Comparison of ENCODE assay signal across 28 mouse cellular contexts in the genomic region with DNA sequence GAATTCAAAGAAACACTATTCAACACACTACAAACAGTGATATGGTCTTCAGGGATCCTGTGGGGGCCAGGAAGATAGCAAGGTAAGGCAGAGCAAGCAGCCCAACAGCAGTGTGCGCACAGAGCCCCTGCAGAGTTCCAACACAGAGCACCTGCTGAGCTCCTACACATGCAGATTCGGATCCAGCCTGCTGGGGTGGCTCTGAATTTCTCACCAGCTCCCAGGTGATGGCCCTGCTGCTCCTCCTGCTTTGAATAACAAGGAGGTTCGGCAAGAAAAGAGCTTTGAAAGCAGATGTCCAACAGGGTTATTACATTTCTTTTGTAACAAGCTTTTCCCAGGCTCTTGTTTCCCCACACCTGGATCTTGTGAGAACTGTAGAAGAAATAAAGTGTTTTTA. TPM values are rescaled to one million over a fixed set of nuclear protein-coding genes. Genes with fewer than 3 reads are reported as not detected.
"Had no signal": no experiment of that assay in that cellular context is flagged by ENCODE, and none has a peak within 500 bp of the region (broad histone marks: within the 10 kb centered on the region; RNA-seq: fewer than 3 reads in every experiment).

No protein-coding gene starts in this region.

- H3K9me3 ChIP-seq: heart, embryonic 10.5 days; heart, embryonic 12.5 days; hindbrain, embryonic 13.5 days; hindbrain, embryonic 15.5 days; kidney, embryonic 15.5 days; limb, embryonic 13.5 days; limb, embryonic 15.5 days; liver, embryonic 12.5 days had no signal

- H3K4me1 ChIP-seq: heart, embryonic 10.5 days; heart, embryonic 12.5 days; hindbrain, embryonic 13.5 days; hindbrain, embryonic 15.5 days; kidney, embryonic 15.5 days; limb, embryonic 13.5 days; limb, embryonic 15.5 days; liver, embryonic 12.5 days had no signal

- H3K4me3 ChIP-seq: gastrocnemius, adult 2 months; heart, embryonic 10.5 days; heart, embryonic 12.5 days; hindbrain, embryonic 13.5 days; hindbrain, embryonic 15.5 days; kidney, embryonic 15.5 days; limb, embryonic 13.5 days; limb, embryonic 15.5 days; liver, embryonic 12.5 days had no signal

- H3K36me3 ChIP-seq: heart, embryonic 10.5 days; heart, embryonic 12.5 days; hindbrain, embryonic 13.5 days; hindbrain, embryonic 15.5 days; kidney, embryonic 15.5 days; limb, embryonic 13.5 days; limb, embryonic 15.5 days; liver, embryonic 12.5 days had no signal

- H3K27ac ChIP-seq: gastrocnemius, adult 2 months; heart, embryonic 10.5 days; hindbrain, embryonic 13.5 days; hindbrain, embryonic 15.5 days; hindbrain, postnatal 0 days; kidney, embryonic 15.5 days; kidney, postnatal 0 days; limb, embryonic 13.5 days; limb, embryonic 15.5 days; liver, embryonic 12.5 days; liver, embryonic 14.5 days had no signal

- H3K27me3 ChIP-seq: hindbrain, embryonic 15.5 days; limb, embryonic 13.5 days; limb, embryonic 15.5 days had no signal

- DNase-seq: gastrocnemius, adult 2 months; gastrocnemius, postnatal 10 days; gastrocnemius, postnatal 25 days; heart, adult 18-20 months; heart, postnatal 10 days; heart, postnatal 4 days; kidney, adult 11 months; kidney, adult 2 months; kidney, adult 9 months; kidney, postnatal 14 days; kidney, postnatal 36 days; layer of hippocampus, adult 9-11 months; layer of hippocampus, postnatal 36 days; left cerebral cortex, postnatal 4 days had no signal

- H3K9ac ChIP-seq: heart, embryonic 12.5 days; hindbrain, embryonic 13.5 days; hindbrain, embryonic 15.5 days; kidney, embryonic 15.5 days; limb, embryonic 13.5 days; limb, embryonic 15.5 days; liver, embryonic 12.5 days; liver, embryonic 14.5 days had no signal

RNA-seq across cellular contexts. Expression of a gene that starts 36.6 kb away (rescaled TPM):
- total RNA-seq: granulocyte monocyte progenitor cell, adult 5-6 weeks; liver, adult 2 months had no signal
- polyA plus RNA-seq: liver, adult 2 months; liver, embryonic 16.5 days had no signal
